12 mouse cellular contexts compared by ENCODE assay signal in the genomic region with DNA sequence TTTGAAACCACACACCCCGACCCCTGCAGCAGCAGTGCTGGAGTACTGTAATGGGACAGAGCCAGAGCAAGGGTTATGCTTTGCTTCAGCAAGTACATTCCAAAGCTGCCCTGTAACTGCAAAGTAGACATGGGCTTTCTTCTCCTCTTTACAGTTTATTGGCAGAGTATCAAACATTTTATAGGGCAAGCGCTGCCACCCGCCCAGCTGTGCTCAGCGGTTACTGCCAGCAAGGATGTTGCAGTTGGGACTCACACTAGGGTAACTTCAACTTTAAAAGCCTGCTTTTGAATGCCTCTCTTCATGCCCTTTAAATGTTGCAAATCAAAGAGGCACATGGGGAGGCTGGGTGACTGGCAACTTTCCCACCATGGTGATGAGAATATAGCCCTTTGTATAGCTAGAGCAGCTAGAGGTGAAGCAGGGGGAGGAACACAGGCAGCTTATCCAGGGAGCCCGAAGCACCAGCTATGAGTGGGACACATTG. TPM values are rescaled to one million over a fixed set of nuclear protein-coding genes. Genes with fewer than 3 reads are reported as not detected.
A peak's percentile ranks its signal among the peaks of the same experiment; 100 is the strongest.
DNase-seq lines count a peak whose midpoint lies in the region; ATAC-seq and TF ChIP-seq lines count a peak whose summit lies in the region.
"Had no signal": no experiment of that assay in that cellular context is flagged by ENCODE, and none has a peak within 500 bp of the region (broad histone marks: within the 10 kb centered on the region; RNA-seq: fewer than 3 reads in every experiment).

No protein-coding gene starts in this region.

- H3K27me3 ChIP-seq in heart, embryonic 12.5 days (replicated peaks) = no peaks in the 10 kb centered on the region
- H3K27me3 ChIP-seq in lung, postnatal 0 days (replicated peaks; ENCODE audit: insufficient read depth, low read length) = no peaks in the 10 kb centered on the region
- H3K27me3 ChIP-seq in hindbrain, embryonic 16.5 days (replicated peaks; ENCODE audit: control insufficient read depth, insufficient read depth, low read length) = no peaks in the 10 kb centered on the region
- H3K27me3 ChIP-seq in stomach, embryonic 16.5 days (ENCODE audit: control insufficient read depth, insufficient read depth, low read length) = no peaks in the 10 kb centered on the region

- no peak overlapping the region for H3K9ac ChIP-seq in heart, embryonic 12.5 days
- no peak overlapping the region for H3K9ac ChIP-seq in lung, postnatal 0 days (replicated peaks; ENCODE audit: low read depth)
- H3K9ac ChIP-seq in hindbrain, embryonic 16.5 days (ENCODE audit: low read depth, low read length) = no peak overlapping the region
- H3K9ac ChIP-seq in stomach, embryonic 16.5 days (ENCODE audit: low read length) = no peak overlapping the region

- TF ChIP-seq EP300 in lung, postnatal 0 days (IDR thresholded peaks at IDR 0.05) = no peak

- no peaks in the 10 kb centered on the region for H3K9me3 ChIP-seq in heart, embryonic 12.5 days (replicated peaks)
- H3K9me3 ChIP-seq in lung, postnatal 0 days (ENCODE audit: low read length) = no peaks in the 10 kb centered on the region
- H3K9me3 ChIP-seq in hindbrain, embryonic 16.5 days (ENCODE audit: control insufficient read depth, low read length) = no peaks in the 10 kb centered on the region
- no peaks in the 10 kb centered on the region for H3K9me3 ChIP-seq in stomach, embryonic 16.5 days (replicated peaks; ENCODE audit: control insufficient read depth, low read length)
- H3K9me3 ChIP-seq: megakaryocyte, embryonic 14.5 days had no signal

- WGBS in heart, embryonic 12.5 days = 64% methylated on average over 5 of the region's 5 CpGs
- 29% methylated on average over 5 of the region's 5 CpGs for WGBS in lung, postnatal 0 days
- 52% methylated on average over 5 of the region's 5 CpGs for WGBS in hindbrain, embryonic 16.5 days
- WGBS in stomach, embryonic 16.5 days = 50% methylated on average over 5 of the region's 5 CpGs

- no peaks in the 10 kb centered on the region for H3K36me3 ChIP-seq in heart, embryonic 12.5 days
- no peaks in the 10 kb centered on the region for H3K36me3 ChIP-seq in lung, postnatal 0 days (ENCODE audit: insufficient read depth, low read length)
- H3K36me3 ChIP-seq in hindbrain, embryonic 16.5 days (ENCODE audit: control insufficient read depth, insufficient read depth, low read length) = no peaks in the 10 kb centered on the region
- no peaks in the 10 kb centered on the region for H3K36me3 ChIP-seq in stomach, embryonic 16.5 days (ENCODE audit: control insufficient read depth, insufficient read depth, low read length)

- peaks cover 11% of the 10 kb centered on the region; the same call in 1 of the 2 replicates for H3K4me1 ChIP-seq in heart, embryonic 12.5 days (replicated peaks)
- no peaks in the 10 kb centered on the region for H3K4me1 ChIP-seq in lung, postnatal 0 days (ENCODE audit: insufficient read depth, low read depth, low read length)
- peaks cover 3% of the 10 kb centered on the region for H3K4me1 ChIP-seq in hindbrain, embryonic 16.5 days (ENCODE audit: control insufficient read depth, insufficient read depth, low read depth, low read length)
- H3K4me1 ChIP-seq in stomach, embryonic 16.5 days (ENCODE audit: control insufficient read depth, insufficient read depth, low read length) = no peaks in the 10 kb centered on the region

- peak overlapping the region; percentile 6; the same call in 1 of the 2 replicates for H3K27ac ChIP-seq in heart, embryonic 12.5 days (ENCODE audit: poor library complexity, severe bottlenecking)
- H3K27ac ChIP-seq in lung, postnatal 0 days (ENCODE audit: low read length) = no peak overlapping the region
- H3K27ac ChIP-seq in hindbrain, embryonic 16.5 days (ENCODE audit: low read depth, low read length) = no peak overlapping the region
- H3K27ac ChIP-seq in stomach, embryonic 16.5 days (ENCODE audit: low read length) = 0 out of 2 replicates have a peak overlapping the region, but pooled peaks have one; percentile 7

- no peak for TF ChIP-seq CTCF in lung, postnatal 0 days (IDR thresholded peaks at IDR 0.05)

- DNase-seq in heart, adult 9 months (ENCODE audit: low spot score in 2 of 2) = no peak
- peak; percentile 35 for DNase-seq in lung, postnatal 0 days (ENCODE audit: low spot score)
- no peak for DNase-seq in lung, adult 18-20 months
- no peak for DNase-seq in embryo, embryonic 9.5 days (ENCODE audit: extremely low spot score)
- DNase-seq in embryo, embryonic 10 days (ENCODE audit: low spot score) = no peak
- DNase-seq: layer of hippocampus, adult 9-11 months; right cerebral cortex, postnatal 25 days had no signal

- no peak for ATAC-seq in heart, embryonic 12.5 days (ENCODE audit: insufficient number of reproducible peaks, low FRiP score)
- no peak; the same call in 1 of the 2 replicates for ATAC-seq in lung, postnatal 0 days
- peak; percentile 83 for ATAC-seq in hindbrain, embryonic 16.5 days
- peak; percentile 57; the same call in 1 of the 2 replicates for ATAC-seq in stomach, embryonic 16.5 days (ENCODE audit: insufficient read depth, low FRiP score)
- ATAC-seq: activated CD4-positive, CD25-positive, alpha-beta regulatory T cell, adult 4 months had no signal

- no peak overlapping the region for H3K4me3 ChIP-seq in heart, embryonic 12.5 days
- no peak overlapping the region for H3K4me3 ChIP-seq in lung, postnatal 0 days (ENCODE audit: low read depth, low read length)
- no peak overlapping the region for H3K4me3 ChIP-seq in hindbrain, embryonic 16.5 days (ENCODE audit: low read length)
- H3K4me3 ChIP-seq in stomach, embryonic 16.5 days (replicated peaks; ENCODE audit: low read length) = no peak overlapping the region
- H3K4me3 ChIP-seq: megakaryocyte, embryonic 14.5 days had no signal

- no peak overlapping the region for H3K4me2 ChIP-seq in heart, embryonic 12.5 days
- H3K4me2 ChIP-seq in lung, postnatal 0 days (replicated peaks; ENCODE audit: low read depth, low read length) = no peak overlapping the region
- H3K4me2 ChIP-seq in hindbrain, embryonic 16.5 days (ENCODE audit: low read length) = no peak overlapping the region
- H3K4me2 ChIP-seq in stomach, embryonic 16.5 days (ENCODE audit: low read depth, low read length) = no peak overlapping the region

RNA-seq across cellular contexts. Expression of gene Spata6, which starts 28.7 kb away (rescaled TPM):
- polyA plus RNA-seq in heart, embryonic 12.5 days (2016; fragmentation: Nextera tagmentation; extraction: Ambion mirVana) = 17.2 and 23.1 TPM in 2 replicates
- 33.2 and 33.4 TPM in 2 replicates for polyA plus RNA-seq in lung, postnatal 0 days (2015; fragmentation: Nextera tagmentation; extraction: Ambion mirVana)
- 16.1 and 16.8 TPM in 2 replicates for polyA plus RNA-seq in hindbrain, embryonic 16.5 days (2015; fragmentation: Nextera tagmentation; extraction: Ambion mirVana)
- 25.0 and 25.5 TPM in 2 replicates for polyA plus RNA-seq in stomach, embryonic 16.5 days (2015; fragmentation: Nextera tagmentation; extraction: Ambion mirVana)

Comparison
In these comparisons a context has a peak if more than half of its experiments do, and no peak if none do; other contexts are left out.
1. ATAC-seq: peak in hindbrain, embryonic 16.5 days (single experiment) and stomach, embryonic 16.5 days (single experiment); none in heart, embryonic 12.5 days (single experiment) and lung, postnatal 0 days (single experiment).
2. H3K27ac ChIP-seq: peak in heart, embryonic 12.5 days (single experiment) and stomach, embryonic 16.5 days (single experiment); none in lung, postnatal 0 days (single experiment) and hindbrain, embryonic 16.5 days (single experiment).